Mouse (Mus musculus): Measurements from ENCODE around the gene Dnajb6. TPM values are rescaled to one million over a fixed set of nuclear protein-coding genes. Genes with fewer than 3 reads are reported as not detected.

Gene Dnajb6
- polyA plus RNA-seq, 1 experiment from 2014 or later: 141 TPM

- Histone ChIP-seq H3K9ac (ENCODE audit: low read depth, low read length) (no peak overlapping the region), H3K9me3 (ENCODE audit: control insufficient read depth, low read length) (no peaks in the 10 kb centered on the region), H3K4me3 (ENCODE audit: low read length) (no peak overlapping the region), H3K36me3 (ENCODE audit: control insufficient read depth, insufficient read depth, low read length) (no peaks in the 10 kb centered on the region), H3K27me3 (ENCODE audit: control insufficient read depth, insufficient read depth, low read length) (no peaks in the 10 kb centered on the region), H3K4me2 (replicated peaks; ENCODE audit: low read depth, low read length) (no peak overlapping the region), H3K27ac (ENCODE audit: low read depth, low read length) (no peak overlapping the region), H3K4me1 (ENCODE audit: control insufficient read depth, insufficient read depth, low read length) (no peaks in the 10 kb centered on the region)
- WGBS: 54% methylated on average over 8 of the region's 8 CpGs
- ATAC-seq (ENCODE audit: low FRiP score, low TSS enrichment): no peak
Observed at GRCm38 (mm10) chr5:29852376-29852775, 116.9 kb downstream of the Dnajb6 start.

GRCm38 (mm10) chr5:29853035-29853434 lies 117.5 kb downstream of the Dnajb6 start:
- H3K27ac ChIP-seq (ENCODE audit: low read depth, low read length): no peak overlapping the region
- ATAC-seq (ENCODE audit: low FRiP score, low TSS enrichment): no peak
- H3K36me3 ChIP-seq (ENCODE audit: control insufficient read depth, insufficient read depth, low read length): no peaks in the 10 kb centered on the region
- H3K4me1 ChIP-seq (ENCODE audit: control insufficient read depth, insufficient read depth, low read length): no peaks in the 10 kb centered on the region
- no peak overlapping the region for H3K4me2 ChIP-seq (replicated peaks; ENCODE audit: low read depth, low read length)
- H3K9ac ChIP-seq (ENCODE audit: low read depth, low read length): no peak overlapping the region
- no peak overlapping the region for H3K4me3 ChIP-seq (ENCODE audit: low read length)
- H3K27me3 ChIP-seq (ENCODE audit: control insufficient read depth, insufficient read depth, low read length): no peaks in the 10 kb centered on the region
- no peaks in the 10 kb centered on the region for H3K9me3 ChIP-seq (ENCODE audit: control insufficient read depth, low read length)
- WGBS: 88% methylated on average over 1 of the region's 1 CpGs

DNA sequence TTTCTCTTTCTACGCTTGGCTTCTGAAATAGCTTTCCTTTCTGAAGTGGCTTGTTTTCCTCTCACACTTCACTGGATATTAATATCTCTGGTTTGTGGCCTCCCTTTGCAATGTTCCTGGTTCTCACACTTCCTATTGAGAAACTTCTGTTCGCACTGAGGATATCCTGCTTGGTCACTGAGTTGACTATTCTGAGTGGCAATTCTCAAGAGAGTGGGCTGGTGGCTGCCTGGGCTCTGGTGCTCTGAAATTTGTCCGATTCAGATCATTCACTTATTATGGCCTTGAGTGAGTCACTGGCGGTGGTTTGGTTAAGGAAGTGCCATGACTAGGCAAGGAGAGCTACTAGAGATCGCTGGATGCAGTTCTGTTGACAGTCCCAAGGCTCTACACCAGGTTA lies 118.9 kb downstream of the Dnajb6 start:
- WGBS: 68% methylated on average over 5 of the region's 5 CpGs
- no peak for ATAC-seq (ENCODE audit: low FRiP score, low TSS enrichment)
- Histone ChIP-seq H3K27ac (ENCODE audit: low read depth, low read length) (no peak overlapping the region), H3K4me1 (ENCODE audit: control insufficient read depth, insufficient read depth, low read length) (no peaks in the 10 kb centered on the region), H3K9me3 (ENCODE audit: control insufficient read depth, low read length) (no peaks in the 10 kb centered on the region), H3K27me3 (ENCODE audit: control insufficient read depth, insufficient read depth, low read length) (no peaks in the 10 kb centered on the region), H3K9ac (ENCODE audit: low read depth, low read length) (no peak overlapping the region), H3K4me3 (ENCODE audit: low read length) (no peak overlapping the region), H3K36me3 (ENCODE audit: control insufficient read depth, insufficient read depth, low read length) (no peaks in the 10 kb centered on the region), H3K4me2 (replicated peaks; ENCODE audit: low read depth, low read length) (no peak overlapping the region)

GRCm38 (mm10) chr5:29854971-29855370 lies 119.5 kb downstream of the Dnajb6 start:
- no peak overlapping the region for H3K27ac ChIP-seq (ENCODE audit: low read depth, low read length)
- H3K36me3 ChIP-seq (ENCODE audit: control insufficient read depth, insufficient read depth, low read length): no peaks in the 10 kb centered on the region
- no peaks in the 10 kb centered on the region for H3K4me1 ChIP-seq (ENCODE audit: control insufficient read depth, insufficient read depth, low read length)
- no peak overlapping the region for H3K4me3 ChIP-seq (ENCODE audit: low read length)
- ATAC-seq (ENCODE audit: low FRiP score, low TSS enrichment): no peak
- no peaks in the 10 kb centered on the region for H3K27me3 ChIP-seq (ENCODE audit: control insufficient read depth, insufficient read depth, low read length)
- whole genome bisulfite sequencing: 69% methylated on average over 1 of the region's 1 CpGs
- H3K9me3 ChIP-seq (ENCODE audit: control insufficient read depth, low read length): no peaks in the 10 kb centered on the region
- no peak overlapping the region for H3K4me2 ChIP-seq (replicated peaks; ENCODE audit: low read depth, low read length)
- H3K9ac ChIP-seq (ENCODE audit: low read depth, low read length): no peak overlapping the region

GRCm38 (mm10) chr5:29861522-29861921 lies 126.0 kb downstream of the Dnajb6 start:
- H3K27ac ChIP-seq (ENCODE audit: low read depth, low read length): no peak overlapping the region
- no peak for ATAC-seq (ENCODE audit: low FRiP score, low TSS enrichment)
- WGBS: 79% methylated on average over 3 of the region's 3 CpGs

DNA sequence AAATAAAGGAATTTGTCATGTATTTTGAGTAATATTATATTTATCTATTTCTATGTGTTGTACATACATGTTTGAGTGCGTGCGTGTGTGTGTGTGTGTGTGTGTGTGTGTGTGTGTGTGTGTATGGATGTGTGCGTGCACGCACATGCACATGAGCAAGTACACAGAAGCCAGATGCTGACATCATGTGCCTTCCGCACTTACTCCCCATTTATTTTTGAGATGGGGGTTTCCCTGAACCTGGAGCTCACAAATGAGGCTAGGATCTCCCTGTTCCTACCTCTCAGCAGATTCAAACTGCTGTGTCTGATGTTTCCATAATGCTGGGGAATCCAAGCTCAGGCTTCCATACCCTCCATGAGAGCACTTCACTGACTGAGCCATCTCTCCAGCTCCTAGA lies 126.9 kb downstream of the Dnajb6 start:
- Histone ChIP-seq H3K4me2 (replicated peaks; ENCODE audit: low read depth, low read length) (no peak overlapping the region), H3K36me3 (ENCODE audit: control insufficient read depth, insufficient read depth, low read length) (no peaks in the 10 kb centered on the region), H3K27ac (ENCODE audit: low read depth, low read length) (no peak overlapping the region), H3K9me3 (ENCODE audit: control insufficient read depth, low read length) (no peaks in the 10 kb centered on the region), H3K4me3 (ENCODE audit: low read length) (no peak overlapping the region), H3K4me1 (ENCODE audit: control insufficient read depth, insufficient read depth, low read length) (no peaks in the 10 kb centered on the region), H3K9ac (ENCODE audit: low read depth, low read length) (no peak overlapping the region), H3K27me3 (ENCODE audit: control insufficient read depth, insufficient read depth, low read length) (no peaks in the 10 kb centered on the region)
- no peak for ATAC-seq (ENCODE audit: low FRiP score, low TSS enrichment)
- 93% methylated on average over 5 of the region's 5 CpGs for WGBS

More at GRCm38 (mm10) chr5:29861522-29861921, 126.0 kb downstream of the Dnajb6 start:
- Histone ChIP-seq H3K4me2 (replicated peaks; ENCODE audit: low read depth, low read length) (no peak overlapping the region), H3K9me3 (ENCODE audit: control insufficient read depth, low read length) (no peaks in the 10 kb centered on the region), H3K4me1 (ENCODE audit: control insufficient read depth, insufficient read depth, low read length) (no peaks in the 10 kb centered on the region), H3K9ac (ENCODE audit: low read depth, low read length) (no peak overlapping the region), H3K27me3 (ENCODE audit: control insufficient read depth, insufficient read depth, low read length) (no peaks in the 10 kb centered on the region), H3K4me3 (ENCODE audit: low read length) (no peak overlapping the region), H3K36me3 (ENCODE audit: control insufficient read depth, insufficient read depth, low read length) (no peaks in the 10 kb centered on the region)

DNA sequence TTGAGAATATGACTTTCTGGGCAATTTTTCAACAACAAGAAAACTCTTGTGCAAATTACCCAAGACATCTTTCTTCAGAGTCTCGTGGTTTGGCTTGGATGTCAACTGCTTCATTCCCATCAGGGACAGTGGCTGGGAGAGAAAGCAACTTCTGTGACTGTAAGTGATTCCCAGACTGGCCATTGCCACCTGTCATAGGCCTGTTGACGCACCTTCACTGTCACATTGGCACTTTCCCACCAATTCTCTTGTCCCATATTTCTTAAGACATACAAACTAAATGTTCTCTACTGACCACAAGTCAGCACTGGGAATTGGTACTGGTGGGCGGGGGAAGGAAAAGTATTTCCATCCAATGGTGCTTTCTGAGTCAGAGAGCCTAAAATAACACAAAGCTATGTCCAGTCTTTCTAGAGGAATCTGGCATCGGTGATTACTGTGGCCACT lies 128.8 kb downstream of the Dnajb6 start:
- H3K4me1 ChIP-seq (ENCODE audit: control insufficient read depth, insufficient read depth, low read length): no peaks in the 10 kb centered on the region
- no peak overlapping the region for H3K4me3 ChIP-seq (ENCODE audit: low read length)
- H3K27me3 ChIP-seq (ENCODE audit: control insufficient read depth, insufficient read depth, low read length): no peaks in the 10 kb centered on the region
- no peak overlapping the region for H3K9ac ChIP-seq (ENCODE audit: low read depth, low read length)
- no peaks in the 10 kb centered on the region for H3K36me3 ChIP-seq (ENCODE audit: control insufficient read depth, insufficient read depth, low read length)
- H3K4me2 ChIP-seq (replicated peaks; ENCODE audit: low read depth, low read length): no peak overlapping the region
- WGBS: 85% methylated on average over 4 of the region's 4 CpGs
- no peak overlapping the region for H3K27ac ChIP-seq (ENCODE audit: low read depth, low read length)
- no peaks in the 10 kb centered on the region for H3K9me3 ChIP-seq (ENCODE audit: control insufficient read depth, low read length)
- ATAC-seq (ENCODE audit: low FRiP score, low TSS enrichment): no peak

DNA sequence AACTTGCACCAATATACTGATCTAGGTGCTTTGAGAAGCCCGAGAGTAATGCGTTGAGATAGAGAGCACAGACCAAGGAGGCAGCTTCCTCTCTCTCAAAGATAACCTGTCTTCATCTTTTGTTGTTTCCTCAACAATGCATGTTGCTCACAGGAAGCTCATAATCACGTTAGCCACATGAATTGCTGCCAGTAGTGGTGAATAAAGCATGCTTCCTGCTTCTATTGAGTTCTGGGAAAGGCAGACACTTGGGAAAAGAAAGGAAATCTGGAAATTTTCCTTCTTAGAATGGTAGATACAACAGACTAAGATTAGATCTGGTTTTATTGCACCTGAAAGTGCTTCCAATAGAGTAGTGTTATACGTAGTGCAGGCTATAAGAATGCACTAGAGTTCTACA lies 129.5 kb downstream of the Dnajb6 start:
- Histone ChIP-seq H3K4me2 (replicated peaks; ENCODE audit: low read depth, low read length) (no peak overlapping the region), H3K9me3 (ENCODE audit: control insufficient read depth, low read length) (no peaks in the 10 kb centered on the region), H3K27me3 (ENCODE audit: control insufficient read depth, insufficient read depth, low read length) (no peaks in the 10 kb centered on the region), H3K9ac (ENCODE audit: low read depth, low read length) (no peak overlapping the region), H3K36me3 (ENCODE audit: control insufficient read depth, insufficient read depth, low read length) (no peaks in the 10 kb centered on the region), H3K27ac (ENCODE audit: low read depth, low read length) (no peak overlapping the region), H3K4me1 (ENCODE audit: control insufficient read depth, insufficient read depth, low read length) (no peaks in the 10 kb centered on the region), H3K4me3 (ENCODE audit: low read length) (no peak overlapping the region)
- ATAC-seq (ENCODE audit: low FRiP score, low TSS enrichment): no peak
- WGBS: 70% methylated on average over 4 of the region's 4 CpGs

Measured in kidney, embryonic 14.5 days (tissue).